Mouse (Mus musculus) CH12.LX (cell line): ENCODE measurements around the gene Atp1a3.

Source experiments
- ETS1 ChIP-seq: conservative IDR thresholded peaks from 2 replicates; pipeline ENCODE4 v1.6.1; 2012; ENCODE audit warnings: low read depth, mild to moderate bottlenecking, inconsistent platforms, low read length, improper control_type of control experiment, moderate library complexity
- POLR2A ChIP-seq: IDR thresholded peaks from 2 replicates; pipeline ENCODE4 v1.6.1; 2011; ENCODE audit warnings: low read depth, mild to moderate bottlenecking, improper control_type of control experiment, low read length
- ZNF384 ChIP-seq: IDR thresholded peaks from 2 replicates; pipeline ENCODE4 v1.6.1; 2012; ENCODE audit warnings: low read depth, low read length, improper control_type of control experiment, inconsistent platforms

- TF ChIP-seq ETS1 (no peak), ZNF384 (no peak), POLR2A (no peak)
Observed at GRCm38 (mm10) chr7:24993081-24993480, 12.7 kb downstream of the Atp1a3 start.
